Mouse (Mus musculus) cortical plate, adult 2 months (tissue): ENCODE measurements around the gene 3110082I17Rik. TPM values are rescaled to one million over a fixed set of nuclear protein-coding genes. Genes with fewer than 3 reads are reported as not detected.

Source experiments
- H3K27ac ChIP-seq: fragments of 200-500 bp; 2 replicates; pipeline ENCODE4 v1.5.1; 2012; ENCODE audit warnings: low read length, control low read depth, inconsistent platforms; ENCODE audit not compliant: insufficient read depth
- H3K4me1 ChIP-seq: fragments of 200-500 bp; 2 replicates; pipeline ENCODE4 v1.6.1; 2011; ENCODE audit warnings: low read length; ENCODE audit not compliant: control insufficient read depth, insufficient read depth
- H3K4me3 ChIP-seq: fragments of 200-500 bp; 2 replicates; pipeline ENCODE4 v1.5.1; 2011; ENCODE audit warnings: mild to moderate bottlenecking, low read length, control low read depth; ENCODE audit not compliant: insufficient read depth
- CTCF ChIP-seq: fragments of 200-500 bp; IDR thresholded peaks from 2 replicates; pipeline ENCODE4 v1.5.1; 2011; ENCODE audit warnings: mild to moderate bottlenecking, control low read depth, low read length; ENCODE audit not compliant: insufficient read depth; ENCODE audit errors: extremely low read depth
- POLR2A ChIP-seq: fragments of 200-500 bp; IDR thresholded peaks from 2 replicates; pipeline ENCODE4 v1.6.1; 2011; ENCODE audit warnings: mild to moderate bottlenecking, low read length, control low read depth; ENCODE audit not compliant: insufficient read depth; ENCODE audit errors: extremely low read depth
- polyA plus RNA-seq: library from polyadenylated mRNA; depleted of rRNA; stranded (reverse); fragments of >200 nt; gene quantifications from 2 replicates; pipeline ENCODE4 v1.2.3, GENCODE M21; 2012

3110082I17Rik gene
- polyA plus RNA-seq, 1 experiment = 12.9 TPM

DNA sequence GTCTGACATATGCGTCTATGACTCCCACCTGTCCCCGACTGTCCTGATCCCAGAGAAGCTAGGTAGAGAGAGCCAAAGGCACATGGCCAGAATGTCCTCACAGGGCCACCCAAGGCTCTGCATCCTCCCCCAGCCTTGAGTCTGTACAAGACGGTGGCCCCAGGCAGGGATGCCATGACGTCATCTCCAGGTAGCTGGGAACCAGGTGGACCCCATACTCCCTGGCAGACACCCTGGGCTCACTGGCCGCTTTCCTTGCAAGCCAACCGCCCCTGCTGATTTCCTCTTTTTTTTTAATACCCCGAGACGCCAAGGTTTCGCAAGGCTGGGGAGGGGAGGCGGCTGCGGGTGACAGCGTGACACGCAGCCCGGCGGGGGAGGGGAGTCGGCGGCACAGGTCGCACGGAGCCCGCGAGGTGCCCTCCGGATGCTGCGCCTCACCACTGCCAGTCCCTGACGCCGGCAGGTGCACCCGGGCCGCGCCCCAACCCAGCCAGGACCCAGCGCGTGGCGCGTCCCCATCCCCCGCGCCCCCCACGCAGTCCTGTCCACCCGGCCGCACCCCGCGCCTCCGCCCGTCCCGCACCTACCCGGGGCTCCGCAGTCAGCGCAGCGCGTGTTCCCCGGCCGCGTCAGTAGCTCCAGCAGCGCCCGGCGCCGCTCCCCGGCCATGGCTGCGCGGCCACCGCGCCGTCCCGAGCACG, 135.5 kb downstream of the 3110082I17Rik start:
- TF ChIP-seq POLR2A (no peak), CTCF (no peak)
- Histone ChIP-seq H3K27ac (peak overlapping the region; percentile 69), H3K4me1 (peaks cover 9% of the 10 kb centered on the region), H3K4me3 (peak overlapping the region; percentile 73)

DNA sequence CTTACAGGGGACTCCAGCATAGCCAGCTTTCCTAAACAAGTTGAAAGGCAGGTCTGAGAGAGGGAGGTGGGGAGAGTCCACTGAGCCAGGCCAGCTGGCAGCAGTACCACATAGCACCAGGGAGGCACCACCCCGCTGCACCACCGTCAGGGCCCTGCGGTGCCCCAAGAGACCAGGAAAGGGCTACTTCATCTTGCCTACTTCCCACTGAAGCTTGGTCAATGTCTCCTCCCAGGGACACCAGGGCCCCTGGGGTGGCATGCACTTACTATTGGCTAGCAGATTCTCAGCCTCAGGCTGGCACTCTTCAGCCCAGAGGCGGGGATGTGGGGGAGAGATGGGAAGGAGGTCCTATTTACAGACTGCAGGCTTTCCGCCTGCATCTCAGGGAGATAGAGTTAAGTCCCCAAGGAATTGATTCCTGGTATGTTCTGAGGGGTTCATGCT, 136.3 kb downstream of the 3110082I17Rik start:
- H3K4me3 ChIP-seq = peak overlapping the region; percentile 73
- peak overlapping the region; percentile 69 for H3K27ac ChIP-seq
- H3K4me1 ChIP-seq = peaks cover 10% of the 10 kb centered on the region
- peak; percentile 53; the same call in 1 of the 2 replicates for TF ChIP-seq POLR2A
- TF ChIP-seq CTCF = no peak

GRCm38 (mm10) chr5:139323260-139323924, 136.9 kb downstream of the 3110082I17Rik start:
- H3K4me1 ChIP-seq = peaks cover 10% of the 10 kb centered on the region
- peak overlapping the region; percentile 73 for H3K4me3 ChIP-seq
- H3K27ac ChIP-seq = peak overlapping the region; percentile 69
- no peak for TF ChIP-seq CTCF
- no peak for TF ChIP-seq POLR2A

GRCm38 (mm10) chr5:139321331-139321730, 139.0 kb downstream of the 3110082I17Rik start:
- TF ChIP-seq POLR2A (no peak), CTCF (no peak)
- H3K4me1 ChIP-seq = peaks cover 15% of the 10 kb centered on the region
- H3K4me3 ChIP-seq = no peak overlapping the region
- H3K27ac ChIP-seq = peak overlapping the region; percentile 44; the same call in 1 of the 2 replicates

DNA sequence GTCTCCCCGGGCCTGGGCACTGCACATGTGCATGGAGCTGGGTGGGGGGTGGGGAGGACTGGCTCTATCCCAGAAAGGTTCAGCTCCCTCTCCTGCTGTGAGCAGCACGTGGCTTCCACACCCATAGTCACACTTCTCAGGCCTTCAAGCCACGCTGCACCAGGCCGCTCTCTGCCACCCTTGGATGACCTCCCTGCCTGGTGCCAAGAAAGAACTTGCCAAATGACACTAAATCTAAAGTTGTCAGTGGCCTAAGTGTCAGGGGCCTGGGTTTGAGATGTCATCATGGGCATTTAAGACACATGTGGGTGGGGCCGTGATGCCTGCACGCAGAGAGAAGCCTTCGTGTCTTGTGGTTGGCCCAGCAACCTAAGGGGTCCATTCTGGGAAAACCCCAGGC, 139.9 kb downstream of the 3110082I17Rik start:
- no peak overlapping the region for H3K4me3 ChIP-seq
- no peak overlapping the region for H3K27ac ChIP-seq
- H3K4me1 ChIP-seq = peaks cover 15% of the 10 kb centered on the region
- no peak for TF ChIP-seq POLR2A

GRCm38 (mm10) chr5:139317751-139318504, 142.4 kb downstream of the 3110082I17Rik start:
- H3K4me1 ChIP-seq = peaks cover 12% of the 10 kb centered on the region
- TF ChIP-seq CTCF (no peak), POLR2A (no peak)
- no peak overlapping the region for H3K4me3 ChIP-seq
- peak overlapping the region; percentile 62 for H3K27ac ChIP-seq

DNA sequence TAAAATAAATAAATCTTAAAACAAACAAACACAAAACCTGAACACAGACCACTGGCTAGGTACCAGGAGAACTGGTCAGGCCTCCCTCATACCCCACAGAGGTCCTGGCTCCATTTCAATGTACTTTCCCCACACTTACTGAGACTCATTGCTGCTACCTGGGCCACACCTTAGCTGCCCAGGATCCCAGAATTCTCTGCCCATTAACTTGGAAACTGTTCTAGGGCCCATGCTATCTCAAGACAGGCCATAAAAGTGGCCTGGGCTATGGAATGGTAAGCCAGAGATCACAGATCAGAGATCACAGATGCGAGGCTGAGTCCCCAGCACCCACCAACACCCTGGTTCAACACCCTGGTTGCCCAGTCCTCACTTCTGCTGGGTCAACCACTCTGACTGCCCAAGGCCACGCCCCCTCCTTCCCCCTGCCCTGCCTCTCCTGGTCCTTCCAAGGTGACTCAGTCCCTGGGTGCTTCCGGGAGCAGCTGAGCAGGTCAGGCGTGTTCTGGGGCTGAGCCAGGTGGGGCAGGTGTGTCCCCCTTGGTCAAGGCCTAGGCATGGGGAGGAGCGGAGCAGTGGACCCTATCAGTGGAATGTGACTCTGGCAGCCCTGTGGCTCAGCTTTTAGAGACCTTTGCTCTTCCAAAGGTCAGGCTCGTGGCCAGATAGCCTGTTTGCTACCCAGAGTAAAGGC, 143.2 kb downstream of the 3110082I17Rik start:
- H3K4me1 ChIP-seq = peaks cover 9% of the 10 kb centered on the region
- peak overlapping the region; percentile 62 for H3K27ac ChIP-seq
- H3K4me3 ChIP-seq = no peak overlapping the region
- TF ChIP-seq POLR2A (no peak), CTCF (no peak)

- Histone ChIP-seq H3K4me1 (peaks cover 9% of the 10 kb centered on the region), H3K27ac (0 out of 2 replicates have a peak overlapping the region, but pooled peaks have one; percentile 36), H3K4me3 (no peak overlapping the region)
- TF ChIP-seq POLR2A = no peak
- no peak for TF ChIP-seq CTCF
Measured at GRCm38 (mm10) chr5:139314941-139315642, 145.2 kb downstream of the 3110082I17Rik start.

DNA sequence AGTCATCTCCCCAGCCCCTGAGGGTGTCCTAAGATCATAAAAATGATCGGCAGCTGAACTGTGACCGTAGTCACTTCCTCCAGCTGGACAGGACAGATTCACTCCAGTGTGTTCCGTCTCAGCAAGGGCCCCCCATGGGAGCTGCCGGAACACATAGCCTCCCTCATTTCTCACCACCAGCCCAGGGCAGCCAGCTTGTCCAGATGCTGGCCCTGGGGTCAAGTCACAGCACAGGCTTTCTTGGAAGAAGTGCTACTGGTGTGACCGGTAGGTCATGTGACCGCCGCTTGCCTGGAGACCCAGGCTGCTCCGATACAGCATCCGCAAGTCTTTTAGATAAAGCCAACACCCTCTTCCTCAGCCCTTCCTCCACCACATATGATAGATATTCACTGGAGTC, 146.8 kb downstream of the 3110082I17Rik start:
- H3K4me3 ChIP-seq = no peak overlapping the region
- H3K4me1 ChIP-seq = peaks cover 8% of the 10 kb centered on the region
- no peak overlapping the region for H3K27ac ChIP-seq
- TF ChIP-seq CTCF (no peak), POLR2A (no peak)
